Mouse (Mus musculus) ovary, postnatal 36 days (tissue): ENCODE data around the gene Zbtb25.

Source experiments
- DNase-seq: peaks from one replicate; pipeline ENCODE4 v3.0.0; 2022; ENCODE audit warnings: low spot score, mixed read lengths

Gene Zbtb25

GRCm38 (mm10) chr12:76336111-76336965 lies 33.1 kb downstream of the Zbtb25 start:
- DNase-seq = no peak

GRCm38 (mm10) chr12:76335641-76336040 lies 33.8 kb downstream of the Zbtb25 start:
- DNase-seq = no peak

- no peak for DNase-seq
Measured at GRCm38 (mm10) chr12:76333688-76334087, 35.7 kb downstream of the Zbtb25 start.

DNA sequence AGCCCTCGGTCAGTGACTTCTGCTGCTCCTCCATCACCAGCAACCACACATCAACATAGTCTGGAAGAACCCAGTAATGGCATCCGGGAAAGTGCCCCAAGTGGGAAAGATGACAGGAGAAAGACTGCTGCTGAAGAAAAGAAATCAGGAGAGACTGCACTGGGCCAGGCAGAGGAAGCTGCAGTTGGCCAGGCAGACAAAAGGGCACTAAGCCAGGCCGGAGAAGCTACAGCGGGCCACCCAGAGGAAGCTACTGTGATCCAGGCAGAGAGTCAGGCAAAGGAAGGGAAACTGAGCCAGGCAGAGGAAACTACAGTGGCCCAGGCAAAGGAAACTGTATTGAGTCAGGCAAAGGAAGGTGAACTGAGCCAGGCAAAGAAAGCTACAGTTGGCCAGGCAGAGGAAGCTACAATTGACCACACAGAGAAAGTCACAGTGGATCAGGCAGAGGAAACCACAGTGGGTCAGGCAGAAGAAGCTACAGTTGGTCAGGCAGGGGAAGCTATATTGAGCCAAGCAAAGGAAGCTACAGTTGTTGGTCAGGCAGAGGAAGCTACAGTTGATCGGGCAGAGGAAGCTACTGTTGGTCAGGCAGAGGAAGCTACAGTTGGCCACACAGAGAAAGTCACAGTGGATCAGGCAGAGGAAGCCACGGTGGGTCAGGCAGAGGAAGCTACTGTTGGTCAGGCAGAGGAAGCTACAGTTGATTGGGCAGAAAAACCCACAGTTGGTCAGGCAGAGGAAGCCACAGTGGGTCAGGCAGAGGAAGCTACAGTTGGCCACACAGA lies 40.6 kb downstream of the Zbtb25 start:
- no peak for DNase-seq

DNA sequence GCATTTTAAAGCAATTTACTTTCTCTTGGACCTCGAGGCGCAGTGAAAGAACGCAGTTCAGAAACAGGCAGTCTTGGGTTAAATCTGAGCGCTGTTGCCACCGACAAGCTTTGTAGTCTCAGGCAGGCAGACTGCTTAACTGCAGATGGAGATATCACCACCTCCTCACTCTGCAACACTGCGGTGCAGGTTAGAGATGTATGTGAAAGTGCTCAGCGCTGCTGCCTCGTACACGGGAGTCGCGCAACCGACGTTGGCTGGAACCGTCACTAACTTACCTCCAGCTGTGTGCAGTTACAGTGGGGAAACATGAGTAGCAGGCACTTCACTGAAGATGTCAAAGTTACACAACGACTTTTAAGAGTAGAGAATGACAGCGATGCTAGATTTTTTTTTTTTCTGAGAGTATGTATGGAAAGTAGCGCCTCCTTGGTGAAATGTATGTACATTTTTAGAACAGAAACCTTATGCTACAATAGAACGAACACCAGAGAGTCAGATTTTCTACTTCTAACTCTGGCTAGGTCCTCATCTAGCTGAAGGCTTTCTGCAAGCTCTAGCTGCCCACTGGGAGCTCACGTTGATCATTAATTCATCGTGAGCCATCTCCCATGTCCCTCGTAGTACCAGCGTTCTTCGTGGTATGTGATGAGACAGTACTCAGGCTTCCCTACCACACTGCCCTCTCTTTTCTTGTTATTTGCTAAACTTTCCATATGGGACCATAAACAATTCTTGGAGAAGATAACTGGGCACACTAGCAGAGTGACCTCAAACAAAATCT lies 42.8 kb downstream of the Zbtb25 start:
- no peak for DNase-seq

DNA sequence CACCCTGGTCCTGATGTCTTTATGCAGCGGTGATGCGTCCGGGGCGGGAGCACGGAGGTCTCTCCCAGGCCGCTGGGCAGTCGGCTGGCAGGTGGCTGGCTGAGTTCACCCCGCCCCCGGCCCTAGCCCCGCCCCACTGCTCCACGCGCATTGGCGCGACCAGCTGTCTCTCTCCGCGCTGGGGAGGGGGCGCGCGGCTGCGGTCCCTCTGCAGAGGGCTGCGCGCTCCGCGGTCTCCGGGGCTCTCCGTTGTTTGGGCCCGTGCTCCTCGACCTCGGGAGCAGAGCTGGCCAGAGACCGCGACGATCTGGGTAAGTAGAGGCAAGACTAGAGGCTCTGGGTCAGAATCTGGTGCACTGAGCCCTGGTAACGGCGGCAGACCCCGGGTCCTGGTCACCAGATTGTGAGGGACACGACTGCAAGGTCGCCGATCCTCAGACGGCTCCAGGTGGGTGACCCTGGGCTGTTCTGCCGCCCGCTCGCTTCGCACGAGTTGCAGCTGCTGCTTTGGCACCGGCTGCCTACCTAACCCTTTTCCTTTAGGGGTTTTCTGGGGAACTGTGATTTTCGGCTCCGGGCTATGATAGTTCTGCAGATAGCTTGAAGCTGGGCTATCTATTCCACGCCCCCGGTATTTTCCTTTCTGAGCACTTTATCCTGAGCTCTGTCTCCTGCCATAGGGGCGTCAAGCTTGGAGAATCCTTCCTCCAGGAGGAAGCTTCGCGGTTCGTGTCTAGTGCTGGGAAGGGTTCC lies 44.5 kb downstream of the Zbtb25 start, which contains the start of gene Akap5:
Akap5 (plus strand) TSS at position 213 of the 753 bp plus-strand sequence.
- DNase-seq = peak; percentile 63

GRCm38 (mm10) chr12:76318282-76319212 lies 50.9 kb downstream of the Zbtb25 start:
- DNase-seq = no peak

DNA sequence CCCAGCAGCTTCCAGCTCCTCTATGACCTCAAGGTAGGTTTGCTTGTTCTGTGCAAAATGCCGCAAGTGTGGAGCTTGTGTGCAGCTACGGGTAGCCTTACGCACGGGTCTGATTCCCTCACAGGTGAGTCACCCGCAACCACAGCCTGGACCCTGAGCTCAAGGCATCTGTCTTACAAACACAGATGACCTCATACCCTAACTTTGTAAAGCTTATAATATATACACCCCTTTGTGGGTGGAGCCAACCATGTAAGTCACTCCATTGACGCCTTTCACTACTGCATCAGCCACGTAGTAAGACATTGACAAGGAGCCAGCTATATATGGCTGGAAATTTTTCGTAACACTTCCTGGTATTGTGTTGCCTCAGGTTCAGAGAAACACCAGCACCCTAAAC lies 57.5 kb downstream of the Zbtb25 start:
- DNase-seq = no peak

DNA sequence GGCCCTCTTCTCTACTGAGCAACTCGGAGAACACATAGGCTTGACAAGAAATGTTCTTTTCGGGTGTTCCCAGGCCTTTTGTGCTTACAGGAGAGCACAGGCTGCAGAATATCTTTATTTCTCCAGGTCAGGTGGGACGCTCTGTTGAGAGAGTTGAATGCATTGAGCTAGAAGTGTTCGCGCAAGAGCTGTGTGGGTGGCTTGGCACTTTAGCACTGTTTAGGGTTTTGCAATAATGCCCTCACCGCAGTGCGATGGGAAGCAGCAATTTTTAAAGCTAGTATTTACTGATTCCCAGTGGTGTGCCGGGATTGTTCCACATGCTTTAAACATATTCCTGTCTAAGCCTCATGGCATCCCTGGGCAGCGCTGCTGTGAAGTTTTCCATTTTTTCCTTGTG lies 58.2 kb downstream of the Zbtb25 start:
- no peak for DNase-seq

DNA sequence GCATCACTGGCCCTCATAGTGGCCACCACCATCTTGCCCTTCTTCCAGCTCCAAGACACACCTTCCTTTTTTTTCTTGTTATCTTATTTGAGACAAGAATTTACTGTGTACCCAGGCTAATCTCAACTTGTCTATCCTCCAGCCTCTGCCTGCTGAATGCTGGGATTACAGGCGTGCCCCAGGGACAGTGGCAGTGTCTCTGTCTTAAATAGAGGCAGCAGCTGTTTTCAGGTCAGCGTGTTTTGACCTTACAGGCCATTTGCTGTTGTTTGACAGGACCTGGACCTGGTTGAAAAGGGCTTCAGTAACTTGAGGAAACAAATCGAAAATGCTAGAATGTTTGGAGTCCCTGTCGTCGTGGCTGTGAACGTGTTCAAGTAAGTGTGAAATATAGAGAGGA lies 58.8 kb downstream of the Zbtb25 start:
- DNase-seq = no peak

DNA sequence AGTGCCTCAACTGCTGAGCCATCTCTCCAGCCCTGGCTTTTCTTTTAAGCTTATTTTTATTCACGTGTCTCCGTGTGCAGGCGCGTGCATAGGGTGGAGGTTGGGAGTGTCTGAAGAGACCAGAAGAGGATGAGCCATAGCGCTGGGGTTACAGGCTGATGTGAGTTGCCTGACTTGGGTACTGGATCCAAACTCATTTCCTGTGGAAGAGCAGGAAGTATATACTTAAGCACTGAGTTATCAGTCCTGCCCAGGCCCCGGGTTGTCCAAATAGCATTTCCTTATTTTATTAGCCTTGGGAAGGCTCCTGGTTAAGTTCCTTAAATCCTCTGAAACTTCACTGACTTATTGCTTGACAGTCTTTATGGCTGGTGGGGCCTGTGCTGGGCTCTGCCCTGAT lies 59.4 kb downstream of the Zbtb25 start:
- no peak for DNase-seq

- DNase-seq = no peak
Measured at GRCm38 (mm10) chr12:76308436-76308835, 61.0 kb downstream of the Zbtb25 start.

DNA sequence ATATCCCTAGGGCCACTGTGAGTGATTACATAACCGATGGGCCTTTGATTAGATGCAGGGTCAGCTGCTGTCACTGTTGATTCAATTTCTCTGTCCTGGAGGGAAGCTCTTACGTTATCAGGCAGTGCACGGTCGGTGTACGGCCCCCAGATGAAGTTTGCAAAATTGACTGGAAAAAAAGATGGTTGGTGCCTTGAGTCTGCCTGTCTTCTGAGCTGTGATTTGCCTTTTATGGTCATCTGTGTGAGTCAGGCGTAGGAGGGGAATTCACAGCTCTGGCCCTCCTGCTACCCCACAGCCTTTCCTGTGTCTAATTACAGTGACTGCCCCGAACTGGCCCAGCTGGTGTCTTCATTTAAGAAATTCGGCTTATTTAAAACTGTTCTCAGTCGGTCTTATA lies 61.4 kb downstream of the Zbtb25 start:
- DNase-seq = no peak

GRCm38 (mm10) chr12:76306852-76307561 lies 62.4 kb downstream of the Zbtb25 start:
- DNase-seq = no peak

- no peak for DNase-seq
Measured at GRCm38 (mm10) chr12:76305107-76305506, 64.3 kb downstream of the Zbtb25 start.

- DNase-seq = no peak
Measured at GRCm38 (mm10) chr12:76304199-76304598, 65.2 kb downstream of the Zbtb25 start.

DNA sequence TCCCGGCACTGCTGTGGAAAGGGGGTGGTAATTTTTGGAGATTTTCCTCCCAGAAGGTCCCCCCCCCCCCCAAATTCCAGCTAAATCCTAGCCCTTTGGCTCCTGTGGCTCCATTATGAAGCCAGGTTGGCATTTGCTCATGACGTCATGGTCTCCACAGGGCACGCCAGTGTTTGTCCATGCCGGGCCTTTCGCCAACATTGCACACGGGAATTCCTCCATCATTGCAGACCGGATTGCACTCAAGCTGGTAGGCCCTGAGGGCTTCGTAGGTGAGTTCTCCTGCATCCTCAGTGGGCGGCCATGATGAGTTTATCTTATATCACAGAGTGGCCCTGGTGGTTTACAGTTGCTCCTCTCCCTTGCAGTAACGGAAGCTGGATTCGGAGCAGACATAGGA lies 65.9 kb downstream of the Zbtb25 start:
- DNase-seq = no peak

GRCm38 (mm10) chr12:76300367-76300766 lies 69.0 kb downstream of the Zbtb25 start:
- DNase-seq = no peak

DNA sequence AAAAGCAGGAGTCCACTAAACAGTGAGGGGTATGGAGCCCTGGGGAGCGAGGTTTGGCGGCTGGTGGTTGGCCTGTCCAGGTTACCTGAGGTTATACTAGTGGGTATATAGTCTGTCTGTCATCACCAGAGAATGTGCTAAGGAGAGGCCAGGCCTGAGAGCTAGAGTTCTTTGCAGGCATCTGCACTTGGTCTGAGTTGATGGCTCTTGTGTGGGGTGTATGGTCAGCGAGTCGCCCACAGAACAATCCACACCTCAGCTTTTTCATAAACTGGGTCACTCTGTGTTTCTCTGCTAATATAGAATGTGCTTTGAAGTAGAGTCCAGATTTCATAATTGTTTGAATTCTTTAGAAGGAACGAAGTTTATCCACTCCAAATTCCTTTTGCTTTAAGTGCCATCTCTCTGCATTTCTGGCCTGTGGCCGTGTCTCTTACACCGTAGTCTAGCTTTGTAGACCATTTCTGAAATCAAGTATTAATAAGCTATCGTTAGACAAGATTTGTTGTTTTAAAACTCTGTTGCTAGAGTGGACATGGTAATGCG lies 70.0 kb downstream of the Zbtb25 start:
- DNase-seq = no peak

- no peak for DNase-seq
Measured at GRCm38 (mm10) chr12:76297830-76298229, 71.6 kb downstream of the Zbtb25 start.
